Mouse (Mus musculus): Measurements from ENCODE around the gene Ranbp3l. TPM values are rescaled to one million over a fixed set of nuclear protein-coding genes. Genes with fewer than 3 reads are reported as not detected.
"Not testable (repeated sequence)": the region's sequence is repeated elsewhere in the genome, so short reads cannot be mapped to it uniquely, and the experiment has no call there.

The Ranbp3l gene
- polyA plus RNA-seq, 1 experiment from 2014 or later, result 0.31 TPM

DNA sequence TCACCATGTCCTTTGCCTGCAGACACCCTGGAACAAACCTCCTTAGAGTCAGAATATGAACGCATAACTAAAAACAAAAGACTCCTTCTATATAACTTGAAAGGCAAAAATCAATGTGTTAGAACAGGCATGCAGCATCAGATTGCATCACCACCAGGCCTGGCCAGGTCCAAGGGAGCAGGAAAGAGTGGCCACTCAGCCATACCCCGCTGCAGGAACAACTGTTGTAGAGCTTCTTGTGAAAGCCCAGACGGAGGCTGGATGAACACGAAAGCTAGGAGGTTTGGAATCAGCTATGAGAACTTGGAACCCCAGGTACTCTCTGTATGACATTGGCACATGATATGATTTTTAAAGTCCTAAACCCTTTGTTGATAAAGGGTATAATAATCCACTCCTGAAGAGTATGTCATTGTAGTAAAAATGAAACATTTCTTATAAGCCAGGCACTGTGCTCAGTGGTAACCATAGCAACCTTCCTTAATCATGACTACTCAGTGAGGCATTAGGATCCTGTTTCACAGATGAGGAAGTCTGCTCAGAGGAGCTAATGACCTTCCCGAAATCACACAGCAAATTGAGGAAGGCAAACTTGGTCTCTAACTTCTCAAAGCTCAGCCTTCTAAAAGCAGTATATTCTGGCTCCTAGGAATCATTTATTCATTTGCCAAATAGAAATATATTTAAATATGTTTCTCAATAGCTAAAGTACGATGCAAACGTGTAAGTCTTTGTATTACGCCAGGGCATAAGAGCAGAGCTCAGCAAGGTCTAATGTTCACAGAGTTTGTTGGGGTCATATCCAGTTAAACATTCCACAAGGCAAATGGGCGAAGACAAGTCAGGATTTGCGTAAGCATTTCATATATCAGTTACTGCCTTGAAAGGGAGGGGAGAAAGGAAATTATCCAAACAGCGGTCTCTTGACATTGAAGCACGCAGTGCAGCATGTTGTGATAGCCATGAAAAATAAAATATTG lies 24.4 kb downstream of the Ranbp3l start:
- no peak for ATAC-seq
- Histone ChIP-seq H3K9ac (ENCODE audit: low read depth, low read length) (no peak overlapping the region), H3K27me3 (replicated peaks; ENCODE audit: control insufficient read depth, insufficient read depth, low read length) (no peaks in the 10 kb centered on the region), H3K4me1 (ENCODE audit: control insufficient read depth, insufficient read depth, low read length) (no peaks in the 10 kb centered on the region), H3K9me3 (ENCODE audit: control insufficient read depth, low read length) (no peaks in the 10 kb centered on the region), H3K4me2 (ENCODE audit: low read depth, low read length) (no peak overlapping the region), H3K4me3 (ENCODE audit: low read length) (no peak overlapping the region), H3K27ac (ENCODE audit: low read length) (no peak overlapping the region), H3K36me3 (ENCODE audit: control insufficient read depth, insufficient read depth, low read length) (no peaks in the 10 kb centered on the region)
- 71% methylated on average over 12 of the region's 12 CpGs for whole genome bisulfite sequencing

DNA sequence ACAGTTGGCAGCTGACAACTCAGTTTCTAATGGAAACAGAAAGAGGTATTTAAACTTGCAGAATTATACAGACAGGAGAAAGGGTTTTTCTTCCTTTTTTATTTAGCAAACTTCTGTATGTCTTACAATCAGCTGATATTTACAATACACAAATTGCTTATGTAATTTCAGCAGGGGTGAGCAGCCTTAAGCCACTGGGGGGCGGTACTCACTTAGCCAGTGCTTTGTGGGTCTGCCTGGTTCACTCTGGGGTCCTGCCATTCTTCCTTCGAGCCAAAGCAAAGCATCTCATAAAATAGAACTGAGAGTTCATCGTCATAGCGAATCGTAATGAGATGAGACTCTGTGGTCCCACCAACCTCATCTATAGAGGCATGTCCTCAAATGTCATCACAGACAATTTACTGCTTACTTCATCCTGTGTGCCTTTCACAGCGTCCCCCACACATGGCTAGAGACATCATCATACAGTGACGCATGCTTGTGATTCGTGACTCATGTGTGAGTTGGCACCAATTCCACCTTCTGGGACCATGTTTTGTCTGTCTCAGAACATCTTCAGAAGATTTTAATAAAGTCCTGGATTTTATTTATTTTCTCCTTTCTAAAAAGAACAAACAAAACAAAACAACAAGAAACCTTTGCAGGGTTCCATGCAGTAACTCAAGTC lies 27.0 kb downstream of the Ranbp3l start:
- H3K36me3 ChIP-seq (ENCODE audit: control insufficient read depth, insufficient read depth, low read length), result no peaks in the 10 kb centered on the region
- no peak overlapping the region for H3K4me2 ChIP-seq (ENCODE audit: low read depth, low read length)
- no peaks in the 10 kb centered on the region for H3K27me3 ChIP-seq (replicated peaks; ENCODE audit: control insufficient read depth, insufficient read depth, low read length)
- no peak overlapping the region for H3K9ac ChIP-seq (ENCODE audit: low read depth, low read length)
- no peak for ATAC-seq
- 79% methylated on average over 8 of the region's 8 CpGs for WGBS
- H3K27ac ChIP-seq (ENCODE audit: low read length), result no peak overlapping the region
- H3K9me3 ChIP-seq (ENCODE audit: control insufficient read depth, low read length), result no peaks in the 10 kb centered on the region
- H3K4me1 ChIP-seq (ENCODE audit: control insufficient read depth, insufficient read depth, low read length), result no peaks in the 10 kb centered on the region
- H3K4me3 ChIP-seq (ENCODE audit: low read length), result no peak overlapping the region

DNA sequence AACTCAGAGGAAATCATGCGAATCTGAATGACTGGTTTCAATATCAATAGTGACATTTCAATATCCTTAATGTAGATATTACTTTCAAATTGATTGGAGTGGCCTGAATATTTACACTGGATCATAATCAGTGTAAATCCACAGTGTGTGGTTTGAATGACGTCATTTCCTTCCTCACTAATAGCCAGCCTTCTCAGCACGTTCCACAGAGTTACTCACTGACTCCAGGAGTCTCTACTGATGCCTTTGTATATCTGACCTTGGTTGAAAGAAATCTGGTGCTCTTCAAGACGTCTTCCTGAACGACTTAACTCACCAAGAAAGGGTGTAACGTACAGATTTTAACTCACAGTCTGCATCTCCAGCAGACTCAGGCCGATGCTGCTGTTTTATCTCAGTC lies 27.7 kb downstream of the Ranbp3l start:
- Histone ChIP-seq H3K27me3 (replicated peaks; ENCODE audit: control insufficient read depth, insufficient read depth, low read length) (no peaks in the 10 kb centered on the region), H3K36me3 (ENCODE audit: control insufficient read depth, insufficient read depth, low read length) (no peaks in the 10 kb centered on the region), H3K9ac (ENCODE audit: low read depth, low read length) (no peak overlapping the region), H3K9me3 (ENCODE audit: control insufficient read depth, low read length) (no peaks in the 10 kb centered on the region), H3K4me1 (ENCODE audit: control insufficient read depth, insufficient read depth, low read length) (no peaks in the 10 kb centered on the region), H3K4me2 (ENCODE audit: low read depth, low read length) (no peak overlapping the region), H3K27ac (ENCODE audit: low read length) (no peak overlapping the region), H3K4me3 (ENCODE audit: low read length) (no peak overlapping the region)
- ATAC-seq, result no peak
- WGBS, result 44% methylated on average over 7 of the region's 7 CpGs

DNA sequence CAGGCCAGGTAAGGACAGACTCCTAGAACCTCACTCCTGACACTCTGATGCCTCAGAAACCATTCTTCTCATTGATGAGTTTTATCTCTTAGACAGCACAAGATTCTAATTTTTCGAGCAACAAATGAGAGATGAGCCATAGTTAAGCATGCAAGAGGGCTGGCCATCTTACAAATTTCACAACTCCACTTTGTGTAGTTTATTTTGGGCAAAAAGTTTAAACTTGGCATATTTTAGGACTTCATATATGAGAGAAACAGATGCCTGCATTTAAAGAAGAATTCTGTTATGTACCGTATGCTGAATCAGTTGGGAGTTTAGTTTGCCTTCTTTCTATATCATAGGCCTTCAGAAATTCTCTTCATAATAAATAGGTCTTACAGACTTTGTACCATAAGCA lies 35.0 kb downstream of the Ranbp3l start:
- no peaks in the 10 kb centered on the region for H3K36me3 ChIP-seq (ENCODE audit: control insufficient read depth, insufficient read depth, low read length)
- WGBS, result 85% methylated on average over 2 of the region's 2 CpGs

DNA sequence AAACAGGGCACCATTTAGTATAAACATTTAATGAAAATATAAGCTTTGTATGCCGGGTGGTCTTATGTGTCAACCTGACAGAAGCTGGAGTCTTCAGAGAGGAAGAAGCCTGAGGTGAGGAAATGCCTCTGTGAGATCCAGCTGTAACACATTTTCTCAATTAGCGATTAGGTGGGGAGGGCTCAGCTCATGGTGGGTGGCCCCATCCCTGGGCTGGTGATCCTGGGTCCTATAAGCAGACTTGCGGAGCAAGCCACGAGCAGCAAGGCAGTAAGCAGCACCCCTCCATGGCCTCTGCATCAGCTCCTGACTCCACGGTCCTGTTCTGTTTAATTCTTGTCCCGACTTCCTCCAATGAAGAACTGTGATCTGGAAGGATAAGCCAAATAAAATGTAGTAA lies 41.4 kb downstream of the Ranbp3l start:
- H3K27me3 ChIP-seq (replicated peaks; ENCODE audit: control insufficient read depth, insufficient read depth, low read length), result no peaks in the 10 kb centered on the region
- no peaks in the 10 kb centered on the region for H3K36me3 ChIP-seq (ENCODE audit: control insufficient read depth, insufficient read depth, low read length)
- H3K9me3 ChIP-seq (ENCODE audit: control insufficient read depth, low read length), result no peaks in the 10 kb centered on the region
- no peaks in the 10 kb centered on the region for H3K4me1 ChIP-seq (ENCODE audit: control insufficient read depth, insufficient read depth, low read length)
- no peak overlapping the region for H3K27ac ChIP-seq (ENCODE audit: low read length)
- H3K9ac ChIP-seq (ENCODE audit: low read depth, low read length), result no peak overlapping the region
- no peak overlapping the region for H3K4me3 ChIP-seq (ENCODE audit: low read length)
- H3K4me2 ChIP-seq (ENCODE audit: low read depth, low read length), result no peak overlapping the region
- 61% methylated on average over 6 of the region's 6 CpGs for WGBS
- ATAC-seq, result no peak

More for the DNA sequence above, 35.0 kb downstream of the Ranbp3l start:
- H3K9me3 ChIP-seq (ENCODE audit: control insufficient read depth, low read length), result no peaks in the 10 kb centered on the region
- no peak overlapping the region for H3K27ac ChIP-seq (ENCODE audit: low read length)
- no peak overlapping the region for H3K9ac ChIP-seq (ENCODE audit: low read depth, low read length)
- no peak overlapping the region for H3K4me2 ChIP-seq (ENCODE audit: low read depth, low read length)
- H3K4me3 ChIP-seq (ENCODE audit: low read length), result no peak overlapping the region
- no peak for ATAC-seq
- no peaks in the 10 kb centered on the region for H3K4me1 ChIP-seq (ENCODE audit: control insufficient read depth, insufficient read depth, low read length)
- no peaks in the 10 kb centered on the region for H3K27me3 ChIP-seq (replicated peaks; ENCODE audit: control insufficient read depth, insufficient read depth, low read length)

DNA sequence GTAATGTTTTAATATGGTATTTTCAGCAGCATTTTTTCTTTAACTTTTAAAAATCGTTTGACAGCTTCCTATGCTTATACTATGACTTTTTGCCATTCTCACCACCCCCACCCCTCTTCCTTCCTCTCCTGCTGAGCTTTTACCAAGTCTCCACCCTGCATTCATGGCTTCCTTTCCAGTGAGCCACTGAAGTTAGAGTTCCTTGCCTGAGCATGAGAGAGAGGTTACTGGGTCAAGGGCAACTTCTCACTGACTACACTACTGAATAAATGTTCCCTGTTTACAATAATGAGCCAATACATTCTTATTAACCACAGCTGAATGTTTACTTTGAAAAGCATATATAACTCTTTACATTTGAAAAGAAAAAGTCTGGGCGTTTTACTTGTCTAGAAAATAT lies 46.8 kb downstream of the Ranbp3l start:
- Histone ChIP-seq H3K27me3 (replicated peaks; ENCODE audit: control insufficient read depth, insufficient read depth, low read length) (no peaks in the 10 kb centered on the region), H3K9me3 (ENCODE audit: control insufficient read depth, low read length) (peaks cover 4% of the 10 kb centered on the region; the same call in 1 of the 2 replicates), H3K36me3 (ENCODE audit: control insufficient read depth, insufficient read depth, low read length) (no peaks in the 10 kb centered on the region), H3K4me1 (ENCODE audit: control insufficient read depth, insufficient read depth, low read length) (no peaks in the 10 kb centered on the region), H3K4me2 (ENCODE audit: low read depth, low read length) (no peak overlapping the region), H3K9ac (ENCODE audit: low read depth, low read length) (no peak overlapping the region), H3K27ac (ENCODE audit: low read length) (no peak overlapping the region), H3K4me3 (ENCODE audit: low read length) (no peak overlapping the region)
- 49% methylated on average over 2 of the region's 2 CpGs for WGBS
- no peak for ATAC-seq

DNA sequence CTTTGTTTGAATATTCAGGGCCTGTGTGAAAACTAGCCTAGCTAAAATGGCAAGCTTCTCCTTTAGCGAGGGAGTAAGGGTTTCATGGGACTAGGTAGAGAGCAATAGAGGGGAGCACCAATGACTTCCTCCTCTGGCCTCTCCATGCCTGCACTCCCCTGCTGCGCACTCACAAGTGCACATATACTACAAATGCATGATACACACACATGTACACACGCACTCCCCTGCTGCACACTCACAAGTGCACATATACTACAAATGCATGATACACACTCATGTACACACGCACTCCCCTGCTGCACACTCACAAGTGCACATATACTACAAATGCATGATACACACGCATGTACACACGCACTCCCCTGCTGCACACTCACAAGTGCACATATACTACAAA lies 47.7 kb downstream of the Ranbp3l start:
- H3K9me3 ChIP-seq (ENCODE audit: control insufficient read depth, low read length); H3K27me3 ChIP-seq (replicated peaks; ENCODE audit: control insufficient read depth, insufficient read depth, low read length); H3K9ac ChIP-seq (ENCODE audit: low read depth, low read length); H3K4me3 ChIP-seq (ENCODE audit: low read length); ATAC-seq; H3K27ac ChIP-seq (ENCODE audit: low read length); H3K4me2 ChIP-seq (ENCODE audit: low read depth, low read length); H3K4me1 ChIP-seq (ENCODE audit: control insufficient read depth, insufficient read depth, low read length); H3K36me3 ChIP-seq (ENCODE audit: control insufficient read depth, insufficient read depth, low read length): not testable (repeated sequence)
- 87% methylated on average over 6 of the region's 6 CpGs for WGBS

DNA sequence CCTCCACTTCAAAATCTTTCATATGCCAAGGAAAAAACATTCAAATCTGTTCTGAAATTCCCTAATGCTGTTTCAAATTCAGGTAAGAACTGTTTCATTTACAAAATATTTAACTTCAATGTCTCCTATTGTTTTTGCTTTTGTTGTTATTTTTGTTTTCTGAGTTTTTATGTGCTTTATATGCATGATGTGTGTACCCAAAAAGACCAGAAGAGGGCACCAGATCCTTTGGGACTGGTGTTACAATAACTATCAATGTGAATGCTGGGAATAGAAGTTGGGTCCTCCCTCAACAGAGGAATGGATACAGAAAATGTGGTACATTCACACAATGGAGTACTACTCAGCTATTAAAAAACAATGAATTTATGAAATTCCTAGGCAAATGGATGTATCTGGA lies 88.0 kb downstream of the Ranbp3l start:
- no peaks in the 10 kb centered on the region for H3K9me3 ChIP-seq (ENCODE audit: control insufficient read depth, low read length)
- no peak overlapping the region for H3K9ac ChIP-seq (ENCODE audit: low read depth, low read length)
- no peak overlapping the region for H3K27ac ChIP-seq (ENCODE audit: low read length)
- no peak overlapping the region for H3K4me2 ChIP-seq (ENCODE audit: low read depth, low read length)
- no peaks in the 10 kb centered on the region for H3K4me1 ChIP-seq (ENCODE audit: control insufficient read depth, insufficient read depth, low read length)
- no peaks in the 10 kb centered on the region for H3K27me3 ChIP-seq (replicated peaks; ENCODE audit: control insufficient read depth, insufficient read depth, low read length)
- ATAC-seq, result no peak
- H3K36me3 ChIP-seq (ENCODE audit: control insufficient read depth, insufficient read depth, low read length), result no peaks in the 10 kb centered on the region
- H3K4me3 ChIP-seq (ENCODE audit: low read length), result no peak overlapping the region

DNA sequence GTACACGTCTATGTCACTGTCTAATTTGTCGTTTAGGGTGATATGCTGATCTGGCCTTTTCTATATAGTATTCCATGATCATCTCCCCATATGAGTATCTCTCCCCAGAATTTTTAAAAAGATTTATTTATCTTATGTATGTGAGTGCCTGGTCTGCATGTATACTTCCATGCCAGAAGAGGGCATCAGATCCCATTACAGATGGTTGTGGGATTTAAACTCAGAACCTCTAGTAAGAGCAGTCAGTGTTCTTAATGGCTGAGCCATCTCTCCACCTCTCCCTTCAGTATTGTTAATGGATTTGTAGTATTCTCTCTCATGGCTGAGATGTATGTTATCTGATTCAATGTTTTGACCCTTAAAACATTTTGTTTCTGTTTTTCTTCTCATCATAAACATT lies 92.1 kb downstream of the Ranbp3l start:
- Histone ChIP-seq H3K4me2 (ENCODE audit: low read depth, low read length) (no peak overlapping the region), H3K4me3 (ENCODE audit: low read length) (no peak overlapping the region), H3K9me3 (ENCODE audit: control insufficient read depth, low read length) (no peaks in the 10 kb centered on the region), H3K36me3 (ENCODE audit: control insufficient read depth, insufficient read depth, low read length) (no peaks in the 10 kb centered on the region), H3K4me1 (ENCODE audit: control insufficient read depth, insufficient read depth, low read length) (no peaks in the 10 kb centered on the region), H3K9ac (ENCODE audit: low read depth, low read length) (no peak overlapping the region), H3K27ac (ENCODE audit: low read length) (no peak overlapping the region), H3K27me3 (replicated peaks; ENCODE audit: control insufficient read depth, insufficient read depth, low read length) (no peaks in the 10 kb centered on the region)
- 83% methylated on average over 2 of the region's 2 CpGs for WGBS
- no peak for ATAC-seq

All from intestine, embryonic 16.5 days (tissue).